Mouse (Mus musculus) liver, embryonic 12.5 days (tissue): ENCODE measurements at regions not wholly inside any gene's neighbourhood (a gene's known extent, or its start where the extent isn't known, plus 50 kb on each side); places are given as distances from the start of the nearest gene placed in this dataset.

Source experiments
- ATAC-seq: fragments of 200-750 bp; cut with Nextera tagmentation; 2 replicates; pipeline ENCODE4 v1.8.0; 2017; ENCODE audit warnings: moderate number of reproducible peaks, mild to moderate bottlenecking, moderate library complexity
- H3K27ac ChIP-seq: fragments of 300-500 bp; sonication (generic); 2 replicates; pipeline ENCODE4 v1.5.1; 2016; ENCODE audit warnings: mild to moderate bottlenecking
- H3K27me3 ChIP-seq: fragments of 300-500 bp; sonication (generic); replicated peaks from 2 replicates; pipeline ENCODE4 v1.6.1; 2016; ENCODE audit warnings: mild to moderate bottlenecking, moderate library complexity
- H3K36me3 ChIP-seq: fragments of 300-500 bp; sonication (generic); 2 replicates; pipeline ENCODE4 v1.6.1; 2016; ENCODE audit warnings: mild to moderate bottlenecking, moderate library complexity
- H3K4me1 ChIP-seq: fragments of 300-500 bp; sonication (generic); 2 replicates; pipeline ENCODE4 v1.6.1; 2016
- H3K4me2 ChIP-seq: fragments of 300-500 bp; sonication (generic); 2 replicates; pipeline ENCODE4 v1.6.1; 2016; ENCODE audit warnings: mild to moderate bottlenecking, moderate library complexity
- H3K4me3 ChIP-seq: fragments of 300-500 bp; sonication (generic); 2 replicates; pipeline ENCODE4 v1.5.1; 2016; ENCODE audit warnings: mild to moderate bottlenecking, moderate library complexity
- H3K9ac ChIP-seq: fragments of 300-500 bp; sonication (generic); 2 replicates; pipeline ENCODE4 v1.6.1; 2016; ENCODE audit warnings: mild to moderate bottlenecking, moderate library complexity
- H3K9me3 ChIP-seq: fragments of 300-500 bp; sonication (generic); replicated peaks from 2 replicates; pipeline ENCODE4 v1.6.1; 2016; ENCODE audit warnings: mild to moderate bottlenecking, moderate library complexity
- WGBS: fragments of 180-500 bp; shearing (Covaris S2); methylation state at CpG from one replicate; pipeline ENCODE4 v1.1.7; 2016; ENCODE audit not compliant: insufficient replicate concordance; 5-methylcytosine and 5-hydroxymethylcytosine counted together

- Histone ChIP-seq H3K4me3 (no peak overlapping the region), H3K27ac (no peak overlapping the region), H3K9ac (no peak overlapping the region), H3K9me3 (no peaks in the 10 kb centered on the region), H3K36me3 (no peaks in the 10 kb centered on the region), H3K4me2 (no peak overlapping the region), H3K4me1 (no peaks in the 10 kb centered on the region), H3K27me3 (no peaks in the 10 kb centered on the region)
- ATAC-seq: no peak
Measured at GRCm38 (mm10) chr10:12107001-12107418, 762.2 kb downstream of the Utrn start.

GRCm38 (mm10) chr10:12111720-12112119 is 757.4 kb downstream of the Utrn start:
- Histone ChIP-seq H3K27ac (no peak overlapping the region), H3K36me3 (no peaks in the 10 kb centered on the region), H3K4me1 (no peaks in the 10 kb centered on the region), H3K4me2 (no peak overlapping the region), H3K9ac (no peak overlapping the region), H3K9me3 (no peaks in the 10 kb centered on the region), H3K4me3 (no peak overlapping the region), H3K27me3 (no peaks in the 10 kb centered on the region)
- 45% methylated on average over 1 of the region's 1 CpGs for WGBS
- no peak for ATAC-seq

DNA sequence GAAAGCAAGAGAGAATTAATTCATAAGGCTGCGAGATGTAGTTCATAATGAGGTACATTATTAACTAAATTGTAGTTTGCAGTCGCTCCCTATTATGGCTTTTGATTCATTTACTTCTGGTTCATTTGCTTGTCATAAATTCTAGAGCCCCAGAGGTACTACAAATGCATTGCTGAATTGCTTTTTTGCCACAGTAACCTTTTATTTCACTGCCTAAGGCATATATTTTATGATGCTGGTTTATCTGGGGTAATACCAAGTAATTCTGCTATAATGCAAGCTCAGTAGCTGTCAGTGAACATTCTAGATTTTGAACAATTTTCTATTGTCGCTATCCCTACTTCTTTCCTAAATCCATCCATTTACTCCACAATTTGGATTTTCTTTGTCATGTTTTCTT is 753.4 kb downstream of the Utrn start:
- no peaks in the 10 kb centered on the region for H3K4me1 ChIP-seq
- WGBS: 66% methylated on average over 3 of the region's 3 CpGs
- no peaks in the 10 kb centered on the region for H3K36me3 ChIP-seq
- no peak overlapping the region for H3K4me2 ChIP-seq
- no peaks in the 10 kb centered on the region for H3K9me3 ChIP-seq
- no peak overlapping the region for H3K4me3 ChIP-seq
- no peak overlapping the region for H3K9ac ChIP-seq
- no peak overlapping the region for H3K27ac ChIP-seq
- no peak for ATAC-seq
- no peaks in the 10 kb centered on the region for H3K27me3 ChIP-seq

DNA sequence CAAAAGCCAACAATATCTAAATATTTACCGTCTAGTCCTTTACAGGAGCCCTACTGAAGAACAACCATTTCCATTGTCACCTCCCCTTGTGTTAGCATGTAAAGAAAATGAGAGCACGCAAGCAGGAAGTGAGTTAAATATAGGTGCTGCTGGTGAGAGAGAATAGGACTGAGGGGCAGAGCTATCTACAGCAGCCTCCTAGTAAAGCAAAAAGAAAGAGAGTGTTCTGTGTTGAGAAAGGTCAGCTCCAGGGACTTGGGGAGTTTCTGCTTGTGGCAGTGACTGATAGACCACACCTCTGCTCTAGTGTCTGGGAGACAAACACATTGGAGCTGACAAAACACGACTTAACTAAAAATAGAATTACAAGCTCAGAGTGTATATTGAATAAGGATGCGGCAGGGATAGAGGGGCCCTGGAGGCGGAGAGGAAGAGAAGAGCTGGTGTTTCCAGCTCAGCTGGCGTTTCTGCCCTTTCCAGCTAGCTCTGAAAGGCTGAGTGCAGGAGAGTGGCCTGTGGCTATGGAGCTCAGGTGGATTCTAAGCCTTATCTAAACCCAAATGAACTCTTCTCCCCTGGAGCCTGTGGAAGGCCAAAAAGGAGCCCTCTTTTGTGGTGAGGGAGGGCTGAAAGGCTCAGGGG is 752.4 kb downstream of the Utrn start:
- 50% methylated on average over 6 of the region's 6 CpGs for WGBS

GRCm38 (mm10) chr10:12124272-12124671 is 744.9 kb downstream of the Utrn start:
- no peak overlapping the region for H3K4me2 ChIP-seq
- ATAC-seq: no peak
- no peak overlapping the region for H3K4me3 ChIP-seq
- H3K4me1 ChIP-seq: no peaks in the 10 kb centered on the region
- no peaks in the 10 kb centered on the region for H3K9me3 ChIP-seq
- H3K9ac ChIP-seq: no peak overlapping the region
- H3K27ac ChIP-seq: no peak overlapping the region
- no peaks in the 10 kb centered on the region for H3K36me3 ChIP-seq
- no peaks in the 10 kb centered on the region for H3K27me3 ChIP-seq
- 61% methylated on average over 2 of the region's 2 CpGs for WGBS

More for the DNA sequence above, 752.4 kb downstream of the Utrn start:
- H3K36me3 ChIP-seq: no peaks in the 10 kb centered on the region
- no peak for ATAC-seq
- H3K9me3 ChIP-seq: no peaks in the 10 kb centered on the region
- H3K4me2 ChIP-seq: no peak overlapping the region
- no peak overlapping the region for H3K27ac ChIP-seq
- no peak overlapping the region for H3K4me3 ChIP-seq
- no peaks in the 10 kb centered on the region for H3K27me3 ChIP-seq
- H3K9ac ChIP-seq: no peak overlapping the region
- no peaks in the 10 kb centered on the region for H3K4me1 ChIP-seq

- no peak for ATAC-seq
Measured at GRCm38 (mm10) chr10:12129486-12129885, 739.7 kb downstream of the Utrn start.

GRCm38 (mm10) chr10:12144691-12145090 is 724.5 kb downstream of the Utrn start:
- Histone ChIP-seq H3K4me1 (no peaks in the 10 kb centered on the region), H3K4me2 (no peak overlapping the region), H3K4me3 (no peak overlapping the region), H3K9ac (no peak overlapping the region), H3K36me3 (no peaks in the 10 kb centered on the region), H3K27ac (no peak overlapping the region), H3K9me3 (no peaks in the 10 kb centered on the region), H3K27me3 (no peaks in the 10 kb centered on the region)
- 36% methylated on average over 1 of the region's 1 CpGs for WGBS
- no peak for ATAC-seq

More at GRCm38 (mm10) chr10:12129486-12129885, 739.7 kb downstream of the Utrn start:
- no peak overlapping the region for H3K4me2 ChIP-seq
- H3K27me3 ChIP-seq: no peaks in the 10 kb centered on the region
- no peak overlapping the region for H3K27ac ChIP-seq
- no peak overlapping the region for H3K4me3 ChIP-seq
- no peaks in the 10 kb centered on the region for H3K36me3 ChIP-seq
- H3K4me1 ChIP-seq: no peaks in the 10 kb centered on the region
- WGBS: 47% methylated on average over 3 of the region's 3 CpGs
- no peaks in the 10 kb centered on the region for H3K9me3 ChIP-seq
- H3K9ac ChIP-seq: no peak overlapping the region

DNA sequence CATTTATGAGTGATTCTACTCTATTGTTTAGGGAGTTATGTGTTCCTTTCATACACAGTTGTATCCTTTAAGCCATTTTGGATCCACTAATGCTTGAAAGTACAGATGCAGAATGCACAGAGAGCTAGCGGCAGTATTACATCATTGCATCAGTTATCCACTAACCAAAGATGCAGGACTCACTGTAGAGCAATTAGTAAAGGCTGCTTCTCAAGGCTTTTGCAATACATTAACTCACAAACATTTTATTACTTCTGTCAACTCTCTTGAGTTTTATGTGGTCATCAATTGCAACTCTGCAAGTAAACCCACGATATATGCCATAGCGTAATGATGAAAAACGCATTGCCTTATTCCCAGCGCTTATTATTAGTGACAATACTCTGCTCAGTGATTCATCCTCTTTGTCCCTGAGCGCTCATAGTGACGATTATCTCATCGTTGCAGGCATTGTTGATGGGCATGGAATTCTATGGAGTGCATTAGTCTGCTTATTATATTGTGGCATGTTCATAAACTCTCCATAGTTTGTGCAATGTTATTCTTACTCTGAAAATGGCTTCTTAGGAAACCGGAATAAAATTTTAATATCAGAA is 722.1 kb downstream of the Utrn start:
- Histone ChIP-seq H3K9ac (no peak overlapping the region), H3K9me3 (no peaks in the 10 kb centered on the region), H3K36me3 (no peaks in the 10 kb centered on the region), H3K4me2 (no peak overlapping the region), H3K27ac (no peak overlapping the region), H3K4me1 (no peaks in the 10 kb centered on the region), H3K27me3 (no peaks in the 10 kb centered on the region), H3K4me3 (no peak overlapping the region)
- no peak for ATAC-seq
- 79% methylated on average over 9 of the region's 9 CpGs for WGBS

GRCm38 (mm10) chr10:12170243-12170642 is 698.9 kb downstream of the Utrn start:
- 64% methylated on average over 3 of the region's 3 CpGs for WGBS
- H3K36me3 ChIP-seq: no peaks in the 10 kb centered on the region
- no peaks in the 10 kb centered on the region for H3K27me3 ChIP-seq
- H3K4me2 ChIP-seq: no peak overlapping the region
- no peak overlapping the region for H3K4me3 ChIP-seq
- ATAC-seq: no peak
- H3K4me1 ChIP-seq: no peaks in the 10 kb centered on the region
- no peak overlapping the region for H3K9ac ChIP-seq
- no peaks in the 10 kb centered on the region for H3K9me3 ChIP-seq
- no peak overlapping the region for H3K27ac ChIP-seq

- Histone ChIP-seq H3K27me3 (no peaks in the 10 kb centered on the region), H3K4me3 (no peak overlapping the region)
Measured at GRCm38 (mm10) chr10:12174200-12174818, 694.9 kb downstream of the Utrn start.

GRCm38 (mm10) chr10:12175141-12175540 is 694.0 kb downstream of the Utrn start:
- Histone ChIP-seq H3K4me1 (no peaks in the 10 kb centered on the region), H3K27ac (no peak overlapping the region), H3K27me3 (no peaks in the 10 kb centered on the region), H3K9ac (no peak overlapping the region), H3K36me3 (no peaks in the 10 kb centered on the region), H3K4me3 (no peak overlapping the region), H3K4me2 (no peak overlapping the region), H3K9me3 (no peaks in the 10 kb centered on the region)
- 62% methylated on average over 3 of the region's 3 CpGs for WGBS
- ATAC-seq: no peak

More at GRCm38 (mm10) chr10:12174200-12174818, 694.9 kb downstream of the Utrn start:
- H3K27ac ChIP-seq: no peak overlapping the region
- H3K9me3 ChIP-seq: no peaks in the 10 kb centered on the region
- no peak overlapping the region for H3K9ac ChIP-seq
- H3K36me3 ChIP-seq: no peaks in the 10 kb centered on the region
- H3K4me1 ChIP-seq: no peaks in the 10 kb centered on the region
- 73% methylated on average over 14 of the region's 14 CpGs for WGBS
- no peak for ATAC-seq
- no peak overlapping the region for H3K4me2 ChIP-seq

GRCm38 (mm10) chr10:12177482-12177881 is 691.7 kb downstream of the Utrn start:
- ATAC-seq: no peak
- no peaks in the 10 kb centered on the region for H3K4me1 ChIP-seq

More at GRCm38 (mm10) chr10:12177482-12177881, 691.7 kb downstream of the Utrn start:
- Histone ChIP-seq H3K4me3 (no peak overlapping the region), H3K9me3 (no peaks in the 10 kb centered on the region), H3K27ac (no peak overlapping the region), H3K4me2 (no peak overlapping the region), H3K9ac (no peak overlapping the region), H3K27me3 (no peaks in the 10 kb centered on the region), H3K36me3 (no peaks in the 10 kb centered on the region)
- WGBS: 45% methylated on average over 1 of the region's 1 CpGs
